Mouse (Mus musculus) layer of hippocampus, postnatal 25 days (tissue): ENCODE measurements around the gene Slc16a11. TPM values are rescaled to one million over a fixed set of nuclear protein-coding genes. Genes with fewer than 3 reads are reported as not detected.

Source experiments
- DNase-seq, 2 experiments: peaks; one replicate each; pipeline ENCODE4 v3.0.0; 2022; ENCODE audit warnings: mixed read lengths in 2 of 2, low spot score in 1 of 2; ENCODE audit errors: extremely low spot score in 1 of 2
- total RNA-seq, 2 experiments: library from RNA; stranded (reverse); gene quantifications; 2 replicates each; pipeline ENCODE4 v1.2.3; 2021

The Slc16a11 gene
- total RNA-seq, 2 experiments from 2014 or later, result 28.1 to 39.2 TPM

- no peak for DNase-seq
These were observed 13.4 kb upstream of the Slc16a11 start for GRCm38 (mm10) chr11:70199107-70199506.

GRCm38 (mm10) chr11:70200036-70200608 is 12.4 kb upstream of the Slc16a11 start:
- no peak for DNase-seq

GRCm38 (mm10) chr11:70201691-70202090 is 10.9 kb upstream of the Slc16a11 start:
- DNase-seq, result peak; percentile 54 to 87

GRCm38 (mm10) chr11:70206801-70207200 is 5.8 kb upstream of the Slc16a11 start:
- DNase-seq, result no peak

- no peak for DNase-seq
These were observed 5.3 kb upstream of the Slc16a11 start for GRCm38 (mm10) chr11:70207283-70207682.

GRCm38 (mm10) chr11:70208778-70209388 is 3.7 kb upstream of the Slc16a11 start:
- no peak for DNase-seq

GRCm38 (mm10) chr11:70210681-70211080 is 1.9 kb upstream of the Slc16a11 start:
- DNase-seq, result no peak

GRCm38 (mm10) chr11:70211972-70212371 is 580 bp upstream of the Slc16a11 start:
- no peak for DNase-seq

- DNase-seq, result peak in 1 of 2 experiments; percentile 74
These were observed 344 bp downstream of the Slc16a11 start for GRCm38 (mm10) chr11:70212896-70213295.

- no peak for DNase-seq
These were observed 1.2 kb downstream of the Slc16a11 start for GRCm38 (mm10) chr11:70213736-70214135.

GRCm38 (mm10) chr11:70214191-70214855 is 1.8 kb downstream of the Slc16a11 start:
- no peak for DNase-seq

GRCm38 (mm10) chr11:70214856-70215209 is 2.3 kb downstream of the Slc16a11 start:
- no peak for DNase-seq

- no peak for DNase-seq
These were observed 2.7 kb downstream of the Slc16a11 start for GRCm38 (mm10) chr11:70215301-70215700.

GRCm38 (mm10) chr11:70216103-70216502 is 3.6 kb downstream of the Slc16a11 start:
- no peak for DNase-seq

- DNase-seq, result no peak
These were observed 5.5 kb downstream of the Slc16a11 start for GRCm38 (mm10) chr11:70218039-70218438.

GRCm38 (mm10) chr11:70218741-70219470 is 6.4 kb downstream of the Slc16a11 start:
- DNase-seq, result no peak

GRCm38 (mm10) chr11:70219873-70220272 is 7.3 kb downstream of the Slc16a11 start:
- no peak for DNase-seq

GRCm38 (mm10) chr11:70220323-70220722 is 7.8 kb downstream of the Slc16a11 start:
- DNase-seq, result peak in 1 of 2 experiments; percentile 33

GRCm38 (mm10) chr11:70220731-70221602 is 8.4 kb downstream of the Slc16a11 start, which contains the start of gene Slc16a13:
Gene Slc16a13, minus strand, starts transcription at chr11:70221064.
- peak; percentile 85 to 86 for DNase-seq
